Mouse (Mus musculus) ES-Bruce4 (cell line): ENCODE results near the gene Galnt12.

ENCODE experiments used
- CTCF ChIP-seq: IDR thresholded peaks from one replicate; pipeline ENCODE4 v1.8.1; 2011; ENCODE audit warnings: low read depth, low read length
- POLR2A ChIP-seq: IDR thresholded peaks from one replicate; pipeline ENCODE4 v1.8.1; 2011; ENCODE audit warnings: low read length; ENCODE audit not compliant: insufficient read depth

DNA sequence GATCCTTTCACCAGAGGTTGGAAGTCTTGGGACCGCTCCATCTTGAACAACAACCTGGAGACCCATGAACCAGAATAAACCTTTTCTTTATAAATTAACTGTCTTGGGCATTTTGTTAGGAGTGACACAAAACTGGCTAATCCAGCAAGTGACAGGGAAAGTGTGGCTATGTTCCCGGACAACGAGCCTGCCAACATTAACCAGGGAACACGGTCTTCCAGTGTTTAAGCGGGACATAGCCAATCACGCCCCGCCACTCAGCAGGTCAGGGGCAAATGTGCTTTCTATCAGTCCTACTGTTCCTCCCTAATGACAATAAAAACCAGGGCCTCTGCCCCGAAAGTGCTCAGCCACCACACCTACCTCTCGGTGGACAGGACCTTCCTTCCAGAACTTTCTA is 47.8 kb upstream of the Galnt12 start:
- TF ChIP-seq POLR2A (no peak), CTCF (no peak)
